Mouse (Mus musculus) T-helper 2 cell (primary cell): ENCODE data around the gene Cald1.

Experiments
- in situ Hi-C: fragments of 300-600 bp; cut with MboI, MseI; formaldehyde crosslinking; loops from one replicate; pipeline ENCODE4 v1.15.1; 2025; ENCODE audit warnings: high pct_unique_total_duplicates

Gene Cald1

DNA sequence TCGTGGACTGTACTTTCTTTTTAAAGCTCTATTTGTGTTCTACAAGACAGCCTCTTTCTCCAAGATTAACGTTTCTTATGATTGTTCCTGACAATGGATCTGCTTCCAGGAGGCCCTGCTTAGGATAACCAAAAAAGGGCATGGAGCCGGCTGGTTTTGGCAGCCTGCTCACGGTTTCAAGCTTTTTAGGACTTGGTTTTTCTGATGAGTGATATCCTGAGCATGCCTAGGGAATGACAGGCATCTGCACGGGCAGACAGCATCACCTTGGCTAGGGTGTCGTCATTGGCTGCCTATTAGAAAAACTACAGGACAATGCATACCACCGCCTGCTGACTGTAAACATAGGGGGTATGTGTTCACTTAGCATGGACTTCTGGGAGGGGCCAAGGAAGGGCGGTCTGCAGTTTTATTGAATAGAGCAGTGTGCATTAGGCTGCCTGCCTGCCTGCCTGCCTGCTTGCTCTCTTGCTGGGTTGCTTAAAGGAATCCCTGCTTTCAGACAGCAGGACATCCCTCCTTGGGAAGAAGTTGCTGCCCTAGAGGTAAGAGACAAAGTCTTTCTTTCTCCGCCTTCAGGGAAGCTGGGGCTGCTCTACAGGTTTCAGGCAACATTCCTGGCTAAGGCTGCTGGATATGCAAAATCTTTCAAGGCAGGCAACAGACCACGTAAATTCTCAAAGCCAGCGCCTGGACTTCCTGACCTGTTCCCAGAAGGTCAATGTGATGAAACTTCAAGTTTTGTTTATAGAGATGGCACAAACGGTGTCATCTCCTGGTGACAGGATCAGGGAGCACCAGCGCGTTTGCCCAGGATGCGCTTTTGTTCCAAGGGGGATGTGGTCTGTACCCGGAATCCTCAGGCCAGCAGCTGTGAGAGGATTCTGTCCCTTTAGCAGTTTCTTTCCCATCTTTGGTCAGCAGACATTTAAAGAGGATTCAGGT lies at the start of gene Cald1:
TSS of gene Cald1 (plus strand) at position 380 of the 945 bp plus-strand sequence.
- in situ Hi-C loops: no loop called here

DNA sequence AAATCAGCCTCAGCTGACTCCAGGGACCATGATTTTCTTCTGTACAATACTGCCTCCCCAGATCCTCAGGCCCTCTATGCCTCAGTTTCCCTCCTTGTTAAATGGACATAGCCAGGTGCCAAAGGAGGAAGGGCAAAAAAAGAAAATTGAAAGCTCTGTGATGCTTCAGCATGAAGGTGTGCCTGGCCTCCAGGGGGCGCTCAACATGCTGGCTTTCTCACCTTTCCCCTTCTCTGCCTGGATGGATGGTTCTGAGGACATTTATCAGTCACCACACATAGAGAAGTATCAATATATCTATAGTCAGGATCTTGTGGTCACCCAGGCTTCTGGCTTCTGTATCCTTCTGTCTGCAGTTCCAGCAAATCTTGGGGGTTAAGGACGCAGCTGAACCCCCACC lies 49.3 kb upstream of the Cald1 start:
- in situ Hi-C loops: loop anchor here (10.0 kb wide), 1 partner anchor 206 kb away; no protein-coding TSS in a partner anchor

GRCm38 (mm10) chr6:34552489-34553157 lies 45.7 kb upstream of the Cald1 start:
- in situ Hi-C loops: no loop called here

- in situ Hi-C loops: no loop called here
These were observed 43.9 kb upstream of the Cald1 start for GRCm38 (mm10) chr6:34554291-34554997.

DNA sequence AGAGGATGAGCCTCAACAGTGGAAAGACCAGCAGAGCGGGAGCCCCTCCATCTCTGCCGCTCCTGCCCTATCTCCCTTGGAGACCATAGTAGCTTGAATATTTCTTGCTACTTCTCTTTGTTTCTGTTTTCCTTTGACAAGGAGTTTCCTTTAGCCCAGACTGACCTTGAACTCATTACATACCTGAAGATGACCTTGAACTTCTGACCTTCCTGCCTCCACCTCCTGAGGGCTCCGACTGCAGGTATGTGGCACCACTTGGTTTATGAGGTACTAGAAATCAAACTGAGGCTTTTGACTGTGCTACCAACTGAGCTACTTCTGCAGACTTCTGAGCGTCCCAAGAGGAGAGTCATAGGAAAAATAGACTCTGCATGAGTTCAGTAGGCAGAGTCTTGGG lies 38.8 kb upstream of the Cald1 start:
- in situ Hi-C loops: no loop called here

DNA sequence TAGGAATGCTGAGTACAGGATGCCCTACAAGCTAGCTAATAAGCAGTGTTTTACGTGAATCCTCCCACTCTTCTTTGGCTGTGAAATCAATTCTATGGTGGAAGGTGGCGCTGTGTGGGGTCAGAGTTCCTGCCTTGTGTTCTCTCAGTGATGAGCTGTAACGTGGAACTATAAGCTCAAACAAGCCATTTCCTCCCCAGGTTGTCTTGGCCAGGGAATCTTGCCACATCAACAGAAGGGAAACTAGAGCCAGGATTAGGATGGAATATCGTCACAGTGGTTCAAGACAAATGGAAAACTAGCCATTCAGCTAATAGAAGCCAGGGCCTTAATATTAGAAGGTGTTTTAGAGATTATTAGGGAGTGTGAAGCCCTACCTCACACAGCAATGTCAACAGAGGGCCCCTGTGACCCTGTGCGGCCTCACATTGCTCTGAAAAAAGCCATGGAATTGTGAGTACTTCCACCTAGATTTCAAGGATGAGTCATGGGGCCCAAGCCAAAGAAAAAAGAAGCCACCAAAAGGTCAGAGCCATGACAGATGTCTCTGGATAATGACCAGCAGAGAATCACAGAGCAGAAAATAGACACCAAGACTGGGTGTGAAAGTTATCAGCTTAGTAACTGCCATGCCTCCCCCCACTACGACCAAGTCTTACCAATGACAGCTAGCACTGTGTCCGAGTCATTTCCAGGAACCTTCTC lies 33.0 kb upstream of the Cald1 start:
- in situ Hi-C loops: no loop called here

DNA sequence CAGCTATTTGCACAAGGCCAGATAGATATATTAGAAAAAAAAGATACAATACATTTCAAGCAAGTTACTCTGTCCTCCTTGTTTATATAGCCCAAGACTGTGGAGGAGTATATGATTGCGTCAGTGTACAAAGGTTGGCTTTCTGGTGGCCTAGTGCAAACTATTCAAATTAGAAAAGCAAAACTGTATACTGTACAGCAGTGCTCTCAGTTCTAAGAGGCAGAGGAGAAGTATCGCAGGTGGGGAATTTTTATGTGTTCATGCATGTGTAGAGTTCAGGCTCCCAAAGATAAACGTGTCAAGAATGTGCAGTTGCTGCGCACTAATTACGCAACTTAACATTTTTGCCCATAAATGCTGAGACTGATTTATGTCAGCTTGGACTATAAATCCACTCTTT lies 31.0 kb upstream of the Cald1 start:
- in situ Hi-C loops: no loop called here

DNA sequence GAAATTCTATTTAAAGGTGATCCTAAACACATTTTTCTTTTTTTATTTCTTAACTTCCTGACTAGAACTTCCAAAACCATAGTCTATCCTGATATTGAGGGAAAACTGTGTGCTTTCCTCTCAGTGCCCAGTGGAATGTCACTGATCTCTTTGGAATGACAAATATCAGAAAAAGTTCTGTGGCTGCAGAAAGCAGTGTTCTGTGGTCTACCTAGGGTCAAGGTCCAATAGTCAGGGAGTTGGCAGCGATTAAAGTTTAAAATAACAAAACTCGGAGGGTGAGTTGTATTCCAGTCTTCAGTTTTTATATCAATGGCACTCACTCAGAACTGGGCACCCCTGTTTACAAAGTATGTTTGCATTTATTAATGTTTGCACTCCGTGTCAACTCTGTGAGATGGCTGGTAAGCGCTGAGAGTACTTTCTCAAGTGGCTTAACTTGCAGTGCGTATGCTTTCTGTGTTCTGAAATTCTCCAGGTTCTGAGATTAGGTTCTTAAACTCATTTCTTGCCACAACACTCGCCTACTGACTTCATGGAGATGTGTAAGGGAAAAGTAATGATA lies 18.7 kb upstream of the Cald1 start:
- in situ Hi-C loops: no loop called here

DNA sequence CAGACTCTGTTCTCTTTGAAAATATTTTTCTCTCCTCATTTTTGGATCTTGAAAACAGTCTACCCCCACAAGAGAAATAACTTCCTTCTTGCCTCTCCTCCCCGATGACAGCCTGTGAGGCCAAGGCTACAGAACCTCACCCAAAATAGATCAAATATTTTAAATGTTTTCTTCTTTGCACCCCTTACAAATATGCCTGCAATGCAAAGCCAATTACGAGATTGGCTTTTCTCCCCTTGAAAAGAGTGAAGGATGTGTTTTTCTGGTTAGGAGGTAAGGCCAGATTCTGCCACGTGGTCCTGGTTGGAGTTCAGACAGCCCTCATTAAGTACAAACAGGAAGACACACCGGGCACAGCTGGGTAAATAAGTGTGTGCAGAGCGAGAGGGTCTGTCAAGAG lies 14.9 kb upstream of the Cald1 start:
- in situ Hi-C loops: no loop called here

DNA sequence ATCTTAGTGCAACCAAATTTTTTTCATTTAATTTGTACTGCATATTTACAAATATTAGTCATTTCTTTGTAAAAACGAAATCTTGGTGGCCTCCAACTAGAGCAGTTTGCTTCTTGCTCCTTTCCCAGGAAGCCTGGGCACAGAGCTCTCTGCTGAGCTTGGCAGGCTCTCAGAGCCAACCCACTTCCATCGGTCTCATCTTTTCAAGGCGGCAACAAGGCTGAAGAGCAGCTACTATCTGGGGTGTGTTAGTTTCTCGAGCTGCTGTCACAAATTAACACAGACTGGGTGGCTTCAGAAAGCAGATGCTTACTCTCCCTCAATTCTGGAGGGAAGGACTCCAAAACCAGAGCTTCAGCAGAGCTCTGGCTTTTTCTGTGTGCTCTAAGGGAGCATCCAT lies 10.2 kb upstream of the Cald1 start:
- in situ Hi-C loops: no loop called here

DNA sequence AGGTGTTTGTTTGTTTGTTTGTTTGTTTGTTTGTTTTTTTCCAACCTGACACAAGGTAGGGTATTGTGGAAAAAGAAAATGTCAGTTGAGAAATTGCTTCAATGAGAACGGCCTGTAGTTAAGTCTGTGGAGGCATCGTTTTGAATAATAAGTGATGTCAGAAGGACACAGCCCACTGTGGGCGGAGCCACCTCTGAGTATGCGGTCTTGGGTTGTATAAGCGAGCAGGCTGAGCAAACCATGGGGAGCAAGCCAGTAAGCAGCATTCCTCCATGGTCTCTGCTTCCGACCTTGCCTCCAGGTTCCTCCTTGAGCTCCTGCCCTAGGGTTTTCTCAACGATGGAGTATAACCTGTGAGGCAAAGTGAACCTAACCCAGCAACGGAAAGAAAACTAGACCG lies 7.6 kb upstream of the Cald1 start:
- in situ Hi-C loops: no loop called here

- in situ Hi-C loops: no loop called here
These were observed 4.9 kb upstream of the Cald1 start for GRCm38 (mm10) chr6:34593353-34593752.

GRCm38 (mm10) chr6:34597316-34597715 lies 984 bp upstream of the Cald1 start:
- in situ Hi-C loops: no loop called here

DNA sequence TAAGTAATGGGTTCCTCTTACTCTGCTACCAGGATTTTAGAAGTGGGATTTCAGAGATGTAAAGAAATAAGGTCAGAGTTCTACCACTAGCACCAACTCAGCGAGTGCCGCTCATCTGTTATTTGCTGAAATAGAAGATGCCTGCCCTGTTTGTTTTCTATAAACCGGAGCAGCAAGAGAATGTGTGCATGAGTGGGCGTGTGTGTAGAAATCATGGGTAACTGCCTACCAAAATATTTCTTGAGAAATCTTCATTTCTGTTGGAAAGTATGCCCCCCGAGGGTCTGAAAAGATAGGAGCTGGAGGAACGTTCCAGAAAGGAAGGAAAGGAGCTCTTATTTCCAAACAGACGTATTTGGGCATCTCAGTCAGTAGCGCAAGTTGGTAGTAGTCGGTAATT lies 871 bp downstream of the Cald1 start:
- in situ Hi-C loops: no loop called here

GRCm38 (mm10) chr6:34599631-34600111 lies 1.4 kb downstream of the Cald1 start:
- in situ Hi-C loops: no loop called here

DNA sequence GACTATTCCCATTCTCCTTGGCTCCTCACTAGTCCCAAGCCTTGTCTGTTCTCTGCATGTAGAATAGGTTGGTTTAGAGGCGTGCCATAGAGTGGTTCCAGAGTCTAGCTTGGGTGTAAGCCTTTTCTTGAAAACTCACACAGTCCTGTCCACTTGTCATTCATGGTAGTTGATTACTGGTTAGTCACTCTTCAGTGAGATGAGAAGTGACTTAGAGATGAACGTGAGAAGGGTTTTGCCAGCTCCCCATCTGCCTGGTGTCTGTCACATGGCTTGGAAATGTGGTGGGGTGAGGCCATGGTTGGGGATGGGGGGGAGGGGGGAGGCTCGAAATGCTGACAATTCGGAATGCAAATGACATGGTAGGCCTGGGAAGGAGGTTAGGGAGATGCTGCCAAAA lies 2.5 kb downstream of the Cald1 start:
- in situ Hi-C loops: no loop called here

GRCm38 (mm10) chr6:34602091-34602490 lies 3.8 kb downstream of the Cald1 start:
- in situ Hi-C loops: no loop called here

DNA sequence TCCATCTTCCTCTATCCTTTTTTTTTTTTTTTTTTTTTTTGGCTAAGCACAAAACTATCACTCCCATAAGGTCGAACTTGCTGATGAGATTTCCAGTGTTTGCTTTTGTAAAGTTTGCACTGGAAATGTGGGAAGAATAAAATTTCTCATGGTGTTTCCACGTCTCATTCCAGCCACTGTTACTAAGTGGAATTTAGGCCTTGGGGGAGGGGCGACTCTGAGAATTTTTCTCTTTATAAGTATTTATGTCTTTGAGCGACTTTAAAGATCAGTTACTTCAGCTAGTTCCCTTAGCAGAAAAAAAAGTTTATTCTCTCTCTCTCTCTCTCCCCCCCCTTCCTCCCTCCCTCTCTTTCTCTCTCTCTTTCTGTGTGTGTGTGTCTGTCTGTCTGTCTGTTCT lies 8.1 kb downstream of the Cald1 start:
- in situ Hi-C loops: no loop called here

DNA sequence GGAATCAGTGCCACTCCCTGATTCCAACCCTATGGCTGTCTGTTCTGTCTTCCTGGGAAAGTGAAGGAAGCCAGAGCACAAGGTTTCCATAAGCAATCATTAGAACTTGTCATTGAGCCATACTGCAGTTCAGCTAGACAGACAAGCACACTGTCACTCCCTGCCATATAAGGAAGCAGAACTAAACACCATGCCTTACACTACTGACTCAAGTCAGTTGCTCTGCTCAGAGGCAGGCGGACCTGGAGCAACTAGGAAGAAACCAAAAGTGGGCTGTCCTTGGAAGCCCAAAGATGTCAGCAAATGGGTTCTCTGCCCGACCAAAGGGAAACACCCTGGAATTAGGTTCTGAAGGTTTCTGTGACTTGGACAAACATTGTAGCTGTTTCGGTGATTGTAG lies 10.3 kb downstream of the Cald1 start:
- in situ Hi-C loops: no loop called here

GRCm38 (mm10) chr6:34609892-34610829 lies 11.9 kb downstream of the Cald1 start:
- in situ Hi-C loops: no loop called here
